Mouse (Mus musculus) hindbrain, postnatal 0 days (tissue): Measurements from ENCODE around the gene Sco2. TPM values are rescaled to one million over a fixed set of nuclear protein-coding genes. Genes with fewer than 3 reads are reported as not detected.

Experiments used
- ATAC-seq: fragments of 200-750 bp; cut with Nextera tagmentation; 2 replicates; pipeline ENCODE4 v1.8.0; 2017; ENCODE audit warnings: mild to moderate bottlenecking, moderate TSS enrichment, moderate library complexity
- DNase-seq: peaks from one replicate; pipeline ENCODE4 v3.0.0-alpha.2; 2015; ENCODE audit warnings: low spot score
- H3K27ac ChIP-seq: fragments of 300-500 bp; sonication (generic); 2 replicates; pipeline ENCODE4 v1.5.1; 2014; ENCODE audit warnings: mild to moderate bottlenecking
- H3K27me3 ChIP-seq: fragments of 300-500 bp; sonication (generic); 2 replicates; pipeline ENCODE4 v1.6.1; 2014; ENCODE audit warnings: low read length, mixed read lengths; ENCODE audit not compliant: insufficient read depth
- H3K36me3 ChIP-seq: fragments of 300-500 bp; sonication (generic); 2 replicates; pipeline ENCODE4 v1.6.1; 2014; ENCODE audit warnings: low read length, mixed read lengths; ENCODE audit not compliant: insufficient read depth
- H3K4me1 ChIP-seq: fragments of 300-500 bp; sonication (generic); 2 replicates; pipeline ENCODE4 v1.6.1; 2014; ENCODE audit warnings: antibody characterized with exemption, low read length, mixed read lengths; ENCODE audit not compliant: insufficient read depth
- H3K4me2 ChIP-seq: fragments of 300-500 bp; sonication (generic); 2 replicates; pipeline ENCODE4 v1.6.1; 2014; ENCODE audit warnings: low read depth, mild to moderate bottlenecking, low read length, moderate library complexity, mixed read lengths
- H3K4me3 ChIP-seq: fragments of 300-500 bp; sonication (generic); 2 replicates; pipeline ENCODE4 v1.5.1; 2014; ENCODE audit warnings: low read length
- H3K9ac ChIP-seq: fragments of 300-500 bp; sonication (generic); replicated peaks from 2 replicates; pipeline ENCODE4 v1.6.1; 2014; ENCODE audit warnings: mild to moderate bottlenecking, low read length, moderate library complexity, mixed read lengths
- H3K9me3 ChIP-seq: fragments of 300-500 bp; sonication (generic); 2 replicates; pipeline ENCODE4 v1.6.1; 2016; ENCODE audit warnings: low read length, mixed read lengths
- CTCF ChIP-seq: IDR thresholded peaks from 2 replicates; pipeline ENCODE4 v1.5.1; 2016; ENCODE audit warnings: antibody characterized with exemption, control low read depth, low read depth
- WGBS: fragments of 180-500 bp; shearing (Covaris S2); extraction: QIAGEN DNeasy Blood & Tissue Kit; methylation state at CpG from one replicate; pipeline ENCODE4 v1.1.7; 2014; 5-methylcytosine and 5-hydroxymethylcytosine counted together
- polyA plus RNA-seq: library from polyadenylated mRNA; unstranded; fragments of >200 nt; fragmentation: Nextera tagmentation; extraction: Ambion mirVana; gene quantifications from 2 replicates; pipeline ENCODE4 v1.2.1, GENCODE M21; 2015
- total RNA-seq: library from RNA; depleted of rRNA; stranded (reverse); fragments of >200 nt; gene quantifications from 2 replicates; pipeline ENCODE4 v1.2.3, GENCODE M21; 2014; rRNA removed

Sco2 gene
- total and polyA plus RNA-seq, 2 experiments from 2014 or later: 24.3 to 52.6 TPM

GRCm38 (mm10) chr15:89334774-89335537 is 38.7 kb downstream of the Sco2 start:
- Histone ChIP-seq H3K4me3 (no peak overlapping the region), H3K4me2 (no peak overlapping the region)

GRCm38 (mm10) chr15:89334271-89334670 is 39.4 kb downstream of the Sco2 start, which contains the start of gene Miox:
Gene Miox (plus strand): TSS chr15:89334398.
- ATAC-seq: no peak
- Histone ChIP-seq H3K27ac (no peak within 1 kb of the TSS), H3K4me1 (no peaks in the 10 kb centered on the region), H3K36me3 (no peaks in the 10 kb centered on the region), H3K27me3 (no peaks in the 10 kb centered on the region), H3K4me2 (no peak within 1 kb of the TSS), H3K9ac (no peak within 1 kb of the TSS), H3K9me3 (no peaks in the 10 kb centered on the region), H3K4me3 (no peak within 1 kb of the TSS)
- no peak for DNase-seq
- 86% methylated on average over 7 of the region's 7 CpGs for WGBS
- TF ChIP-seq CTCF: no peak

More at GRCm38 (mm10) chr15:89334774-89335537, 38.7 kb downstream of the Sco2 start:
- H3K4me1 ChIP-seq: no peaks in the 10 kb centered on the region
- 87% methylated on average over 17 of the region's 17 CpGs for WGBS
- H3K9me3 ChIP-seq: no peaks in the 10 kb centered on the region
- H3K27me3 ChIP-seq: no peaks in the 10 kb centered on the region
- TF ChIP-seq CTCF: no peak
- H3K9ac ChIP-seq: no peak overlapping the region
- H3K36me3 ChIP-seq: no peaks in the 10 kb centered on the region
- DNase-seq: no peak
- no peak overlapping the region for H3K27ac ChIP-seq
- ATAC-seq: no peak

GRCm38 (mm10) chr15:89326441-89326840 is 47.2 kb downstream of the Sco2 start:
- no peak for TF ChIP-seq CTCF
- H3K4me1 ChIP-seq: peaks cover 6% of the 10 kb centered on the region; the same call in 1 of the 2 replicates

GRCm38 (mm10) chr15:89323656-89324055 is 50.0 kb downstream of the Sco2 start:
- Histone ChIP-seq H3K9ac (no peak overlapping the region), H3K9me3 (no peaks in the 10 kb centered on the region), H3K4me1 (peaks cover 6% of the 10 kb centered on the region; the same call in 1 of the 2 replicates), H3K36me3 (no peaks in the 10 kb centered on the region), H3K4me3 (no peak overlapping the region), H3K27ac (no peak overlapping the region), H3K27me3 (no peaks in the 10 kb centered on the region), H3K4me2 (no peak overlapping the region)
- DNase-seq (no peak), ATAC-seq (no peak)
- 89% methylated on average over 4 of the region's 4 CpGs for WGBS
- TF ChIP-seq CTCF: no peak

More at GRCm38 (mm10) chr15:89326441-89326840, 47.2 kb downstream of the Sco2 start:
- H3K4me2 ChIP-seq: no peak overlapping the region
- H3K27me3 ChIP-seq: no peaks in the 10 kb centered on the region
- no peak overlapping the region for H3K4me3 ChIP-seq
- DNase-seq (no peak), ATAC-seq (no peak)
- H3K27ac ChIP-seq: no peak overlapping the region
- H3K9me3 ChIP-seq: no peaks in the 10 kb centered on the region
- H3K36me3 ChIP-seq: no peaks in the 10 kb centered on the region
- 64% methylated on average over 5 of the region's 5 CpGs for WGBS
- H3K9ac ChIP-seq: no peak overlapping the region

- H3K9me3 ChIP-seq: no peaks in the 10 kb centered on the region
- WGBS: 10% methylated on average over 26 of the region's 26 CpGs
- H3K4me1 ChIP-seq: peaks cover 6% of the 10 kb centered on the region; the same call in 1 of the 2 replicates
- ATAC-seq (no peak), DNase-seq (no peak)
- H3K9ac ChIP-seq: no peak within 1 kb of the TSS
- no peak within 1 kb of the TSS for H3K27ac ChIP-seq
- no peaks in the 10 kb centered on the region for H3K36me3 ChIP-seq
- TF ChIP-seq CTCF: no peak
- H3K4me3 ChIP-seq: no peak within 1 kb of the TSS
- no peaks in the 10 kb centered on the region for H3K27me3 ChIP-seq
- H3K4me2 ChIP-seq: peak within 1 kb of the TSS; percentile 33
Measured at GRCm38 (mm10) chr15:89322670-89323522, 50.8 kb downstream of the Sco2 start, which contains the start of gene Adm2. Gene Adm2 (plus strand): TSS chr15:89322720.

Other genes with a start within 250 kb of the Sco2 start
- 23.5 and 27.1 TPM in 2 replicates for gene Hdac10, start 245.1 kb downstream of the Sco2 start, total RNA-seq
- gene Hdac10, start 245.1 kb downstream of the Sco2 start, polyA plus RNA-seq: 19.0 and 19.8 TPM in 2 replicates
- 3.3 and 4.8 TPM in 2 replicates for gene Mapk12, start 233.1 kb downstream of the Sco2 start, total RNA-seq
- 2.6 and 5.1 TPM in 2 replicates for gene Mapk12, start 233.1 kb downstream of the Sco2 start, polyA plus RNA-seq
- gene Mapk11, start 224.2 kb downstream of the Sco2 start, total RNA-seq: 19.7 and 30.6 TPM in 2 replicates
- gene Mapk11, start 224.2 kb downstream of the Sco2 start, polyA plus RNA-seq: 15.8 and 17.8 TPM in 2 replicates
- gene Plxnb2, start 193.1 kb downstream of the Sco2 start, total RNA-seq: 239 and 274 TPM in 2 replicates
- 64.1 and 64.7 TPM in 2 replicates for gene Plxnb2, start 193.1 kb downstream of the Sco2 start, polyA plus RNA-seq
- gene Dennd6b, start 177.3 kb downstream of the Sco2 start, total RNA-seq: 73.9 and 79.9 TPM in 2 replicates
- 60.1 and 62.2 TPM in 2 replicates for gene Dennd6b, start 177.3 kb downstream of the Sco2 start, polyA plus RNA-seq
- 257 and 290 TPM in 2 replicates for gene Ppp6r2, start 162.3 kb downstream of the Sco2 start, total RNA-seq
- 71.2 and 72.7 TPM in 2 replicates for gene Ppp6r2, start 162.3 kb downstream of the Sco2 start, polyA plus RNA-seq
- 265 and 324 TPM in 2 replicates for gene Sbf1, start 58.5 kb downstream of the Sco2 start, total RNA-seq
- gene Sbf1, start 58.5 kb downstream of the Sco2 start, polyA plus RNA-seq: 69.5 and 70.7 TPM in 2 replicates
- not detected in 2 replicates for gene Adm2, start 51.1 kb downstream of the Sco2 start, total RNA-seq
- gene Adm2, start 51.1 kb downstream of the Sco2 start, polyA plus RNA-seq: not detected in 2 replicates
- gene Miox, start 39.4 kb downstream of the Sco2 start, total RNA-seq: not detected in 2 replicates
- gene Miox, start 39.4 kb downstream of the Sco2 start, polyA plus RNA-seq: not detected in 2 replicates
- gene Lmf2, start 18.2 kb downstream of the Sco2 start, total RNA-seq: 24.9 and 26.2 TPM in 2 replicates
- 30.2 and 34.5 TPM in 2 replicates for gene Lmf2, start 18.2 kb downstream of the Sco2 start, polyA plus RNA-seq
- 79.1 and 106 TPM in 2 replicates for gene Ncaph2, start 18.1 kb downstream of the Sco2 start, total RNA-seq
- gene Ncaph2, start 18.1 kb downstream of the Sco2 start, polyA plus RNA-seq: 97.1 and 99.1 TPM in 2 replicates
- 7.8 and 8.9 TPM in 2 replicates for gene Tymp, start 3.2 kb upstream of the Sco2 start, total RNA-seq
- gene Tymp, start 3.2 kb upstream of the Sco2 start, polyA plus RNA-seq: 3.6 and 3.9 TPM in 2 replicates
- gene Odf3b, start 5.4 kb upstream of the Sco2 start, total RNA-seq: 0.43 and 7.2 TPM in 2 replicates
- 5.4 and 7.0 TPM in 2 replicates for gene Odf3b, start 5.4 kb upstream of the Sco2 start, polyA plus RNA-seq
- 0.26 and 0.40 TPM in 2 replicates for gene Klhdc7b, start 11.1 kb upstream of the Sco2 start, total RNA-seq
- gene Klhdc7b, start 11.1 kb upstream of the Sco2 start, polyA plus RNA-seq: 0.04 TPM in 1 of 2 replicates, not detected in the other
- gene Syce3, start 36.7 kb upstream of the Sco2 start, total RNA-seq: not detected in 2 replicates
- not detected in 2 replicates for gene Syce3, start 36.7 kb upstream of the Sco2 start, polyA plus RNA-seq
- 3.4 and 4.7 TPM in 2 replicates for gene Cpt1b, start 52.0 kb upstream of the Sco2 start, total RNA-seq
- gene Cpt1b, start 52.0 kb upstream of the Sco2 start, polyA plus RNA-seq: 1.6 and 2.4 TPM in 2 replicates
- gene C730034F03Rik, start 55.7 kb upstream of the Sco2 start, total RNA-seq: 0.65 and 1.3 TPM in 2 replicates
- 2.8 and 3.3 TPM in 2 replicates for gene C730034F03Rik, start 55.7 kb upstream of the Sco2 start, polyA plus RNA-seq
- 1.6 and 1.8 TPM in 2 replicates for gene Gm44502, start 55.9 kb upstream of the Sco2 start, total RNA-seq
- not detected in 2 replicates for gene Gm44502, start 55.9 kb upstream of the Sco2 start, polyA plus RNA-seq
- 57.6 and 65.4 TPM in 2 replicates for gene Chkb, start 56.1 kb upstream of the Sco2 start, total RNA-seq
- gene Chkb, start 56.1 kb upstream of the Sco2 start, polyA plus RNA-seq: 105 and 109 TPM in 2 replicates
- 101 and 108 TPM in 2 replicates for gene Mapk8ip2, start 80.1 kb upstream of the Sco2 start, total RNA-seq
- 64.7 and 67.8 TPM in 2 replicates for gene Mapk8ip2, start 80.1 kb upstream of the Sco2 start, polyA plus RNA-seq
- 34.6 and 35.8 TPM in 2 replicates for gene Arsa, start 103.6 kb upstream of the Sco2 start, total RNA-seq
- 28.5 and 28.9 TPM in 2 replicates for gene Arsa, start 103.6 kb upstream of the Sco2 start, polyA plus RNA-seq
- 43.6 and 61.8 TPM in 2 replicates for gene Shank3, start 125.8 kb upstream of the Sco2 start, total RNA-seq
- gene Shank3, start 125.8 kb upstream of the Sco2 start, polyA plus RNA-seq: 7.1 and 8.7 TPM in 2 replicates
- 2.4 and 3.3 TPM in 2 replicates for gene Acr, start 194.5 kb upstream of the Sco2 start, total RNA-seq
- gene Acr, start 194.5 kb upstream of the Sco2 start, polyA plus RNA-seq: 2.1 TPM in 2 replicates
- 42.2 and 62.1 TPM in 2 replicates for gene Rabl2, start 218.1 kb upstream of the Sco2 start, total RNA-seq
- 59.1 and 66.6 TPM in 2 replicates for gene Rabl2, start 218.1 kb upstream of the Sco2 start, polyA plus RNA-seq